Mouse (Mus musculus) liver, embryonic 11.5 days (tissue): ENCODE measurements around the gene Nts. TPM values are rescaled to one million over a fixed set of nuclear protein-coding genes. Genes with fewer than 3 reads are reported as not detected.
"Not testable (repeated sequence)": the region's sequence is repeated elsewhere in the genome, so short reads cannot be mapped to it uniquely, and the experiment has no call there.

Experiments used
- ATAC-seq: fragments of 200-750 bp; cut with Nextera tagmentation; replicated peaks from 2 replicates; pipeline ENCODE4 v1.8.0; 2017; ENCODE audit warnings: moderate number of reproducible peaks, mild to moderate bottlenecking, moderate TSS enrichment, moderate library complexity; ENCODE audit not compliant: low FRiP score
- DNase-seq: peaks from one replicate; pipeline ENCODE4 v3.0.0-alpha.2; 2017; ENCODE audit warnings: low spot score
- H3K27ac ChIP-seq: fragments of 300-500 bp; sonication (generic); 2 replicates; pipeline ENCODE4 v1.5.1; 2014; ENCODE audit warnings: mild to moderate bottlenecking, low read depth, low read length, control low read depth
- H3K27me3 ChIP-seq: fragments of 300-500 bp; sonication (generic); replicated peaks from 2 replicates; pipeline ENCODE4 v1.6.1; 2014; ENCODE audit warnings: low read length, mixed read lengths; ENCODE audit not compliant: control insufficient read depth, insufficient read depth
- H3K36me3 ChIP-seq: fragments of 300-500 bp; sonication (generic); 2 replicates; pipeline ENCODE4 v1.6.1; 2014; ENCODE audit warnings: mild to moderate bottlenecking, low read length, moderate library complexity, mixed read lengths; ENCODE audit not compliant: control insufficient read depth, insufficient read depth
- H3K4me1 ChIP-seq: fragments of 300-500 bp; sonication (generic); replicated peaks from 2 replicates; pipeline ENCODE4 v1.6.1; 2014; ENCODE audit warnings: low read length, mixed read lengths; ENCODE audit not compliant: control insufficient read depth, insufficient read depth
- H3K4me2 ChIP-seq: fragments of 300-500 bp; sonication (generic); 2 replicates; pipeline ENCODE4 v1.6.1; 2014; ENCODE audit warnings: mild to moderate bottlenecking, control low read depth, moderate library complexity
- H3K4me3 ChIP-seq: fragments of 300-500 bp; sonication (generic); 2 replicates; pipeline ENCODE4 v1.5.1; 2014; ENCODE audit warnings: low read depth, low read length, control low read depth
- H3K9ac ChIP-seq: fragments of 300-500 bp; sonication (generic); 2 replicates; pipeline ENCODE4 v1.6.1; 2014; ENCODE audit warnings: low read depth, low read length, control low read depth
- H3K9me3 ChIP-seq: fragments of 300-500 bp; sonication (generic); 2 replicates; pipeline ENCODE4 v1.6.1; 2016; ENCODE audit warnings: low read length, inconsistent platforms, mixed read lengths; ENCODE audit not compliant: control insufficient read depth
- WGBS: fragments of 180-500 bp; shearing (Covaris S2); extraction: QIAGEN DNeasy Blood & Tissue Kit; methylation state at CpG from one replicate; pipeline ENCODE4 v1.1.7; 2014; 5-methylcytosine and 5-hydroxymethylcytosine counted together
- polyA plus RNA-seq: library from polyadenylated mRNA; unstranded; fragments of >200 nt; fragmentation: Nextera tagmentation; extraction: Ambion mirVana; gene quantifications from 2 replicates; pipeline ENCODE4 v1.2.1, GENCODE M21; 2014

The Nts gene
- polyA plus RNA-seq, 1 experiment from 2014 or later: 0.32 TPM

- Histone ChIP-seq H3K4me2 (no peak overlapping the region), H3K36me3 (no peaks in the 10 kb centered on the region), H3K4me3 (no peak overlapping the region), H3K9me3 (no peaks in the 10 kb centered on the region), H3K27ac (no peak overlapping the region), H3K27me3 (no peaks in the 10 kb centered on the region), H3K9ac (no peak overlapping the region), H3K4me1 (no peaks in the 10 kb centered on the region)
- 13% methylated on average over 7 of the region's 7 CpGs for WGBS
- ATAC-seq (no peak), DNase-seq (no peak)
These were observed 38.5 kb downstream of the Nts start for GRCm38 (mm10) chr10:102451756-102452155.

GRCm38 (mm10) chr10:102449449-102449848, 40.8 kb downstream of the Nts start:
- WGBS: 4% methylated on average over 7 of the region's 7 CpGs
- Histone ChIP-seq H3K27me3 (no peaks in the 10 kb centered on the region), H3K36me3 (no peaks in the 10 kb centered on the region), H3K4me1 (no peaks in the 10 kb centered on the region), H3K4me2 (no peak overlapping the region), H3K9ac (no peak overlapping the region), H3K9me3 (no peaks in the 10 kb centered on the region), H3K4me3 (no peak overlapping the region), H3K27ac (no peak overlapping the region)
- ATAC-seq (no peak), DNase-seq (no peak)

- no peak overlapping the region for H3K4me3 ChIP-seq
- DNase-seq: no peak
- H3K36me3 ChIP-seq: no peaks in the 10 kb centered on the region
- ATAC-seq: peak; percentile 54; the same call in 1 of the 2 replicates
- 30% methylated on average over 2 of the region's 2 CpGs for WGBS
- H3K9me3 ChIP-seq: no peaks in the 10 kb centered on the region
- H3K9ac ChIP-seq: no peak overlapping the region
- H3K27me3 ChIP-seq: no peaks in the 10 kb centered on the region
- H3K27ac ChIP-seq: no peak overlapping the region
- no peaks in the 10 kb centered on the region for H3K4me1 ChIP-seq
- H3K4me2 ChIP-seq: no peak overlapping the region
These were observed 45.3 kb downstream of the Nts start for GRCm38 (mm10) chr10:102444912-102445556.

GRCm38 (mm10) chr10:102435467-102435866, 54.8 kb downstream of the Nts start:
- not testable (repeated sequence) for H3K9ac ChIP-seq, H3K36me3 ChIP-seq, H3K27ac ChIP-seq, H3K27me3 ChIP-seq, DNase-seq, ATAC-seq, H3K9me3 ChIP-seq, H3K4me2 ChIP-seq, H3K4me1 ChIP-seq, H3K4me3 ChIP-seq
- 40% methylated on average over 6 of the region's 6 CpGs for WGBS

- H3K27ac ChIP-seq, H3K9me3 ChIP-seq, DNase-seq, H3K36me3 ChIP-seq, H3K9ac ChIP-seq, H3K4me1 ChIP-seq, H3K4me2 ChIP-seq, H3K4me3 ChIP-seq, H3K27me3 ChIP-seq: not testable (repeated sequence)
- 2% methylated on average over 3 of the region's 7 CpGs for WGBS
- ATAC-seq: 0 out of 2 replicates have a peak, but pooled peaks have one; percentile 43
These were observed 55.2 kb downstream of the Nts start for GRCm38 (mm10) chr10:102435048-102435447.

Other genes with a start within 250 kb of the Nts start
- gene Rassf9, start 21.7 kb upstream of the Nts start, polyA plus RNA-seq: 0.22 and 0.51 TPM in 2 replicates